Mouse (Mus musculus): ENCODE results near the gene Cc2d1a. TPM values are rescaled to one million over a fixed set of nuclear protein-coding genes. Genes with fewer than 3 reads are reported as not detected.
A peak's percentile ranks its signal among the peaks of the same experiment; 100 is the strongest.

Cc2d1a gene
- polyA plus RNA-seq, 1 experiment, result 18.0 TPM

DNA sequence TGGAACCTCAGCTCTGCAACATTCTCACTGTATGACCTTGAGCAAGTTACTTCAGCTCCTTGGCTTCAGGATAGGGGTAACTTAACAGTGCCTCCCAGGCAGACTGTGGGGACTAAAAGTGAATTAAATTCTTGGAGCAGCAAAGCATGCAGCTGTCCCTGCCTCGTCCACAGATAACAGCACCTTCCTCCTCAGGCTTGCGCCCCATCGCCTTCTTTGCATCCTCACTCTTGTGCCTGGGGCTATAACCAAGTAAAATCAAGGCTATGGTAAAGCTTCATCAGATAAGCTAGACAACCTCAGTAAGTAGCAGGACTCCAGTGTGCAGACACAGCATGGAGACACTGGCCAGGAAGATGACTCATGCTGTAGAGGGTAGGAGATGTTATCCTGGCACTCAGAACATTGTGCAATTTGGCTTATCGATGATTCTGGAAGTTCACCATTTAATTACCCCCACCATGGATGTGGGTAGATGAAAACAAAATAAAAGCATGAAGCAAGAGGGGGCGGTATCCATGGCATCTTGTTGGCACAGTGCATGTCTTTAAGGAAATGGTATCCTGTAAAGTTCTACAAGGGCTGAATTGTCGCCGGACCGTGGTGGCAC is 3.0 kb downstream of the Cc2d1a start:
- Histone ChIP-seq H3K4me1 (ENCODE audit: control insufficient read depth, insufficient read depth, low read length) (peaks cover 4% of the 10 kb centered on the region), H3K36me3 (ENCODE audit: control insufficient read depth, insufficient read depth, low read length, poor library complexity, severe bottlenecking) (peaks cover 36% of the 10 kb centered on the region)

DNA sequence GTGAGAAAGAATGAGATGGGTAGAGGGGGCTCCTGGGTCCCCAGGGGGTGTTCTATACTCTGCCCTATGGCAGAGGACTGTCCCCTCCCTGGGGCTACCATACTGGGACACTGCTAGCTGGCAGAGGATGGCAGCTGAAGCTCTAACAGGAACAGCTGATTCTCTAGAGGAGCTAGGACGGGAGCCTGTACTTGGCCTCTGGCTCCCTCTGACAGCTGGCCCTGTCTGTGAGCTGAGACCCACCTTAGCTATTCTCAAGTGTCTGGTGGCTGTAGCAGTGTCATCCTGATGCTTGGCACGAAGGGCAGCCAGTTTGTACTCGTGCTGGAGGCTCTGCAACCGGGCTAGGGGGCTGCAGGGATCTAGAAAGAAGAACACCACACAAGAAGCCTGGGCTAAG is 6.9 kb downstream of the Cc2d1a start:
- peaks cover 68% of the 10 kb centered on the region for H3K36me3 ChIP-seq (ENCODE audit: control insufficient read depth, insufficient read depth, low read length, poor library complexity, severe bottlenecking)
- no peak overlapping the region for H3K27ac ChIP-seq (ENCODE audit: insufficient read depth, low read length)
- H3K9me3 ChIP-seq (replicated peaks; ENCODE audit: control insufficient read depth, insufficient read depth, low read length, poor library complexity, severe bottlenecking), result no peaks in the 10 kb centered on the region
- H3K27me3 ChIP-seq (ENCODE audit: control insufficient read depth, insufficient read depth, low read length, poor library complexity, severe bottlenecking), result no peaks in the 10 kb centered on the region
- no peak overlapping the region for H3K4me3 ChIP-seq (ENCODE audit: low read depth, low read length)
- no peak for TF ChIP-seq EP300 (IDR thresholded peaks at IDR 0.05; ENCODE audit: insufficient read depth, low read depth, low read length)
- no peak for TF ChIP-seq POLR2A (IDR thresholded peaks at IDR 0.05; ENCODE audit: insufficient read depth, low read length)
- TF ChIP-seq CTCF (IDR thresholded peaks at IDR 0.05; ENCODE audit: low read depth, low read length), result no peak
- H3K4me1 ChIP-seq (ENCODE audit: control insufficient read depth, insufficient read depth, low read length), result peaks cover 2% of the 10 kb centered on the region
- H3K9ac ChIP-seq (ENCODE audit: low read depth, poor library complexity, severe bottlenecking), result no peak overlapping the region

More for the DNA sequence above, 3.0 kb downstream of the Cc2d1a start:
- Histone ChIP-seq H3K27me3 (ENCODE audit: control insufficient read depth, insufficient read depth, low read length, poor library complexity, severe bottlenecking) (no peaks in the 10 kb centered on the region), H3K9ac (ENCODE audit: low read depth, poor library complexity, severe bottlenecking) (no peak overlapping the region), H3K27ac (ENCODE audit: insufficient read depth, low read length) (no peak overlapping the region), H3K4me3 (ENCODE audit: low read depth, low read length) (no peak overlapping the region), H3K9me3 (replicated peaks; ENCODE audit: control insufficient read depth, insufficient read depth, low read length, poor library complexity, severe bottlenecking) (no peaks in the 10 kb centered on the region)
- TF ChIP-seq CTCF (IDR thresholded peaks at IDR 0.05; ENCODE audit: low read depth, low read length), result no peak
- TF ChIP-seq EP300 (IDR thresholded peaks at IDR 0.05; ENCODE audit: insufficient read depth, low read depth, low read length), result no peak
- TF ChIP-seq POLR2A (IDR thresholded peaks at IDR 0.05; ENCODE audit: insufficient read depth, low read length), result no peak

DNA sequence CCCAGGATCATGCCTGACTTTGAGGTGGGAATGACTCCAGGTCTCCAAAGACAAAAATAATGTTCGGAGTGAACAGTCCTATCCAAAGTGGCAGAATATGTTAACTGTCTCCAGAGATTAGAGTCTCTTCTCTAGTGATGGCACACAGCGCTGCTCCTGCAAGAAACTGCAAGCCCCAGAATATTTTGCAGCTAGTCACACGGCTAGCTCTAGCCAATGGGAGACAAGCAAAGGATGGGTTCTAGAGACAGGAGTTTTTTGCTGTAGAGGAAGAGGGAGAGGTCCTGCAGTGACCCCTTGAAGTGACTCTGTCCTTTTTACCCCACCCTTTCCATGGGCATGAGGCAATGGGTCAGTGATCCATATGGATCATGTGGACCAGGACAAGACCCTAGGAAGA is 9.9 kb downstream of the Cc2d1a start:
- Histone ChIP-seq H3K4me3 (ENCODE audit: low read depth, low read length) (no peak overlapping the region), H3K36me3 (ENCODE audit: control insufficient read depth, insufficient read depth, low read length, poor library complexity, severe bottlenecking) (peaks cover 79% of the 10 kb centered on the region), H3K9me3 (replicated peaks; ENCODE audit: control insufficient read depth, insufficient read depth, low read length, poor library complexity, severe bottlenecking) (no peaks in the 10 kb centered on the region), H3K9ac (ENCODE audit: low read depth, poor library complexity, severe bottlenecking) (no peak overlapping the region), H3K27me3 (ENCODE audit: control insufficient read depth, insufficient read depth, low read length, poor library complexity, severe bottlenecking) (no peaks in the 10 kb centered on the region), H3K27ac (ENCODE audit: insufficient read depth, low read length) (no peak overlapping the region), H3K4me1 (ENCODE audit: control insufficient read depth, insufficient read depth, low read length) (no peaks in the 10 kb centered on the region)
- TF ChIP-seq POLR2A (IDR thresholded peaks at IDR 0.05; ENCODE audit: insufficient read depth, low read length) (no peak), EP300 (IDR thresholded peaks at IDR 0.05; ENCODE audit: insufficient read depth, low read depth, low read length) (no peak), CTCF (IDR thresholded peaks at IDR 0.05; ENCODE audit: low read depth, low read length) (no peak)

DNA sequence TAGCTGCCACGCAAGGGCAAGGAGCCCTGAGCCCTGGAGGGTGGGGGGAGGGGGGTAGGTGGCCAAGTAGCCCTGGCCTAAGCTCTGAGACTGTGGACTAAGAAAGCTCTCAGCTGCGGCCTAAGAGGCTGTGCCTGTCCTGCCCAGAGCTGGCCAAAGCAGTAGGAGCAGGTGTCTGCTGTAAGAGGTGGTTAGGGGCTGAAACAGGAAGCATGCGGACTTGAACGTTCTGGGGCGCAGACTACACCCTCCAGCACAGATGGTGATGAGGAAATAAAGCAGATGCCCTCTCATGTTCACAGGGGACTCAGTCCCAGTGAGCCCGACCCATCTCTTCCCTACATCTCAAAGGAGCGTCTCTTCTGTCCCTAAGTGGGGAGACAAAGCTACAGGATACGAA is 15.5 kb downstream of the Cc2d1a start:
- no peak overlapping the region for H3K4me3 ChIP-seq (ENCODE audit: low read depth, low read length)
- H3K36me3 ChIP-seq (ENCODE audit: control insufficient read depth, insufficient read depth, low read length, poor library complexity, severe bottlenecking), result peaks cover 39% of the 10 kb centered on the region
- H3K4me1 ChIP-seq (ENCODE audit: control insufficient read depth, insufficient read depth, low read length), result no peaks in the 10 kb centered on the region
- no peaks in the 10 kb centered on the region for H3K9me3 ChIP-seq (replicated peaks; ENCODE audit: control insufficient read depth, insufficient read depth, low read length, poor library complexity, severe bottlenecking)
- H3K27ac ChIP-seq (ENCODE audit: insufficient read depth, low read length), result no peak overlapping the region
- H3K9ac ChIP-seq (ENCODE audit: low read depth, poor library complexity, severe bottlenecking), result no peak overlapping the region
- TF ChIP-seq CTCF (IDR thresholded peaks at IDR 0.05; ENCODE audit: low read depth, low read length) (no peak), POLR2A (IDR thresholded peaks at IDR 0.05; ENCODE audit: insufficient read depth, low read length) (no peak), EP300 (IDR thresholded peaks at IDR 0.05; ENCODE audit: insufficient read depth, low read depth, low read length) (no peak)
- no peaks in the 10 kb centered on the region for H3K27me3 ChIP-seq (ENCODE audit: control insufficient read depth, insufficient read depth, low read length, poor library complexity, severe bottlenecking)

DNA sequence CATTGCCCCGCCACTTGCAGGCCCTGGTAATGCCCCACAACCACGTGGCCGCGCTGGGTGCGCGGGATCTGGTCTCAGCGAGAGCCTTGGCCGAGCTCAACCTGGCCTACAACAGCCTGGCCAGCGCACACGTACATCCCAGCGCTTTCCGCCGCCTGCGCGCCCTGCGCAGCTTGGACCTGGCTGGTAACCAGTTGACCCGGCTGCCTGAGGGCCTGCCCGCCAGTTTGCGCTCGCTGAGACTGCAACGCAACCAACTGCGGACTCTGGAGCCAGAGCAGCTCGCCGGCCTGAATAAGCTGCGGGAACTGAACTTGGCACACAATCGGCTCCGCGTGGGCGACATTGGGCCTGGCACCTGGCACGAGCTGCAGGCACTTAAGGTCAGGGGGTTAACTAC is 16.9 kb downstream of the Cc2d1a start:
- Histone ChIP-seq H3K9me3 (replicated peaks; ENCODE audit: control insufficient read depth, insufficient read depth, low read length, poor library complexity, severe bottlenecking) (no peaks in the 10 kb centered on the region), H3K4me1 (ENCODE audit: control insufficient read depth, insufficient read depth, low read length) (no peaks in the 10 kb centered on the region), H3K36me3 (ENCODE audit: control insufficient read depth, insufficient read depth, low read length, poor library complexity, severe bottlenecking) (peaks cover 27% of the 10 kb centered on the region), H3K27ac (ENCODE audit: insufficient read depth, low read length) (no peak overlapping the region), H3K9ac (ENCODE audit: low read depth, poor library complexity, severe bottlenecking) (peak overlapping the region; percentile 29), H3K4me3 (ENCODE audit: low read depth, low read length) (peak overlapping the region; percentile 43), H3K27me3 (ENCODE audit: control insufficient read depth, insufficient read depth, low read length, poor library complexity, severe bottlenecking) (no peaks in the 10 kb centered on the region)
- TF ChIP-seq CTCF (IDR thresholded peaks at IDR 0.05; ENCODE audit: low read depth, low read length), result no peak
- no peak for TF ChIP-seq POLR2A (IDR thresholded peaks at IDR 0.05; ENCODE audit: insufficient read depth, low read length)
- TF ChIP-seq EP300 (IDR thresholded peaks at IDR 0.05; ENCODE audit: insufficient read depth, low read depth, low read length), result no peak

DNA sequence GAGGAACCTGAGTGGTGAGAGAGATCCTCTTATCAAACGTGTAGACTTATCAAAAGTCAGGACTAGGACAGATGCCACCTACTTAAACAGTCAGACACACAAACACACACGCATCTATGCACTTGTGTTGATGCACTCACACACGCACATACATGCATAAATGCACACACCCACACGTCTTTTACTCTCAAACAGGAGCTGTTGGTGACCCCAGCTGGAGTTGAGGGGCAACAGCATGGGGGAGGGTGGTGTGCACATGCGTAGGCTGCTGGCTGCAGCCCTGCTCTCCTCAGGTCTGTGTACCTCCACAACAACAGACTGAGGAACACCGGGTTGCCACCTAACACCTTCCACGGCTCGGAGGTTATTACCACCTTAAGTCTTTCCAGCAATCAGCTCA is 19.5 kb downstream of the Cc2d1a start:
- TF ChIP-seq CTCF (IDR thresholded peaks at IDR 0.05; ENCODE audit: low read depth, low read length), result no peak
- TF ChIP-seq EP300 (IDR thresholded peaks at IDR 0.05; ENCODE audit: insufficient read depth, low read depth, low read length), result no peak
- TF ChIP-seq POLR2A (IDR thresholded peaks at IDR 0.05; ENCODE audit: insufficient read depth, low read length), result no peak
- H3K4me1 ChIP-seq (ENCODE audit: control insufficient read depth, insufficient read depth, low read length), result no peaks in the 10 kb centered on the region
- no peaks in the 10 kb centered on the region for H3K9me3 ChIP-seq (replicated peaks; ENCODE audit: control insufficient read depth, insufficient read depth, low read length, poor library complexity, severe bottlenecking)
- H3K4me3 ChIP-seq (ENCODE audit: low read depth, low read length), result no peak overlapping the region
- H3K9ac ChIP-seq (ENCODE audit: low read depth, poor library complexity, severe bottlenecking), result no peak overlapping the region
- H3K36me3 ChIP-seq (ENCODE audit: control insufficient read depth, insufficient read depth, low read length, poor library complexity, severe bottlenecking), result peaks cover 10% of the 10 kb centered on the region
- no peaks in the 10 kb centered on the region for H3K27me3 ChIP-seq (ENCODE audit: control insufficient read depth, insufficient read depth, low read length, poor library complexity, severe bottlenecking)
- H3K27ac ChIP-seq (ENCODE audit: insufficient read depth, low read length), result no peak overlapping the region

All from ES-Bruce4 (cell line).